Mouse (Mus musculus) hindbrain, embryonic 12.5 days (tissue): ENCODE results near the gene Gdpgp1. TPM values are rescaled to one million over a fixed set of nuclear protein-coding genes. Genes with fewer than 3 reads are reported as not detected.

Experiments used
- ATAC-seq: fragments of 200-750 bp; cut with Nextera tagmentation; 2 replicates; pipeline ENCODE4 v1.8.0; 2017; ENCODE audit warnings: moderate TSS enrichment; ENCODE audit not compliant: low FRiP score
- H3K27ac ChIP-seq: fragments of 300-500 bp; sonication (generic); 2 replicates; pipeline ENCODE4 v1.5.1; 2016; ENCODE audit warnings: mild to moderate bottlenecking
- H3K27me3 ChIP-seq: fragments of 300-500 bp; sonication (generic); 2 replicates; pipeline ENCODE4 v1.6.1; 2016; ENCODE audit warnings: mild to moderate bottlenecking
- H3K36me3 ChIP-seq: fragments of 300-500 bp; sonication (generic); 2 replicates; pipeline ENCODE4 v1.6.1; 2016; ENCODE audit warnings: mild to moderate bottlenecking
- H3K4me1 ChIP-seq: fragments of 300-500 bp; sonication (generic); 2 replicates; pipeline ENCODE4 v1.6.1; 2016
- H3K4me2 ChIP-seq: fragments of 300-500 bp; sonication (generic); replicated peaks from 2 replicates; pipeline ENCODE4 v1.6.1; 2016; ENCODE audit warnings: mild to moderate bottlenecking
- H3K4me3 ChIP-seq: fragments of 300-500 bp; sonication (generic); 2 replicates; pipeline ENCODE4 v1.5.1; 2016; ENCODE audit warnings: mild to moderate bottlenecking
- H3K9ac ChIP-seq: fragments of 300-500 bp; sonication (generic); 2 replicates; pipeline ENCODE4 v1.6.1; 2016; ENCODE audit warnings: mild to moderate bottlenecking, moderate library complexity
- H3K9me3 ChIP-seq: fragments of 300-500 bp; sonication (generic); replicated peaks from 2 replicates; pipeline ENCODE4 v1.6.1; 2016; ENCODE audit warnings: mild to moderate bottlenecking
- WGBS: fragments of 180-500 bp; shearing (Covaris S2); methylation state at CpG from one replicate; pipeline ENCODE4 v1.1.7; 2016; 5-methylcytosine and 5-hydroxymethylcytosine counted together
- polyA plus RNA-seq: library from polyadenylated mRNA; unstranded; fragments of >200 nt; fragmentation: Nextera tagmentation; extraction: Ambion mirVana; gene quantifications from 2 replicates; pipeline ENCODE4 v1.2.1, GENCODE M21; 2016

The Gdpgp1 gene
- polyA plus RNA-seq, 1 experiment from 2014 or later: 4.6 TPM

- no peak overlapping the region for H3K4me2 ChIP-seq
- H3K36me3 ChIP-seq: peaks cover 42% of the 10 kb centered on the region
- ATAC-seq: no peak
- peaks cover 21% of the 10 kb centered on the region for H3K4me1 ChIP-seq
- H3K4me3 ChIP-seq: no peak overlapping the region
- WGBS: 75% methylated on average over 1 of the region's 1 CpGs
- H3K9ac ChIP-seq: no peak overlapping the region
- no peak overlapping the region for H3K27ac ChIP-seq
- no peaks in the 10 kb centered on the region for H3K9me3 ChIP-seq
- no peaks in the 10 kb centered on the region for H3K27me3 ChIP-seq
Measured at GRCm38 (mm10) chr7:80267764-80268163, 35.1 kb downstream of the Gdpgp1 start.

DNA sequence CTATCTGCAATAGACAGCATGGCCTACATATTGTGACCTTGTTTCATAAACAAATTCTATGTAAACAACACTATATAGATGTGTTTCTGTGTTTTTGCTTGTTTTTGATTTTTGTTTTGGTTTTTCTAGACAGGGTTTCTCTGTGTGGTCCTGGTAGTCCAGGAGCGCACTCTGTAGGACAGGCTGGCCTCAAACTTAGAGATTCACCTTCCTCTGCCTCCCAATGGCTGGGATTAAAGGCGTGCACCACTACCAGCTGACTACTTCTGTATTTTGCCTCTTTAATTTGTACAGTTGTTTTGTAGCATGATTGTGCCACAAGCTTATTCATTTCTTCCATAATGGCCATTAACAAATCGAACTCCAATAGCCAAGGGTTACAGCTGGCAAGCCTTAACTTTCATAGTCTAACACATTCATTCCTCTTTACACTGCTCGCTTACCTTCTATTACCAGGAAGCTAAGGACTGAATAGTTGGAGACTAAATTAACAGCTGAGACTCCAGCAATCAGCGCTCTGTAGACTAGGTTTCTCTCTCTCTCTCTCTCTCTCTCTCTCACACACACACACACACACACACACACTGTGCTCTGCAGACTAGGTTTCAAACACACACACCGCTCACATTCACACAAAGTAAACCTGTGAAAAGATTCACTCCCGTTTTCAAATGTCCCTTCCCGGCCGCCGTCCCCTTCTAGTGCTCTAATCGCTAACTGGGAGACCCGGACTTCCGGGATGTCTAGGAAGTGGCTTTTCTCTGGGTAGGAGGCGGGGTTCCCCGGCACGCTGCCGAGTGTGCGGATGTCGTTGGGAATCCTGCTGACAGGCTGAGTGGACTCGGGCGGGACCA is 36.5 kb downstream of the Gdpgp1 start, which contains the start of gene Vps33b:
Gene Vps33b (plus strand): TSS at position 753 of the 854 bp plus-strand sequence.
- Histone ChIP-seq H3K9me3 (peaks cover 7% of the 10 kb centered on the region; the same call in 1 of the 2 replicates), H3K4me2 (peak within 1 kb of the TSS; percentile 96), H3K9ac (peak within 1 kb of the TSS; percentile 84), H3K27ac (peak within 1 kb of the TSS; percentile 75), H3K4me1 (peaks cover 21% of the 10 kb centered on the region), H3K27me3 (no peaks in the 10 kb centered on the region), H3K4me3 (peak within 1 kb of the TSS; percentile 86), H3K36me3 (peaks cover 52% of the 10 kb centered on the region)
- peak; percentile 89 for ATAC-seq
- 4% methylated on average over 21 of the region's 21 CpGs for WGBS

- Histone ChIP-seq H3K27me3 (no peaks in the 10 kb centered on the region), H3K9ac (peak overlapping the region; percentile 84), H3K27ac (peak overlapping the region; percentile 75), H3K4me1 (peaks cover 21% of the 10 kb centered on the region), H3K9me3 (peaks cover 13% of the 10 kb centered on the region), H3K36me3 (peaks cover 52% of the 10 kb centered on the region), H3K4me2 (peak overlapping the region; percentile 96), H3K4me3 (peak overlapping the region; percentile 86)
- peak; percentile 72 for ATAC-seq
- 1% methylated on average over 23 of the region's 23 CpGs for WGBS
Measured at GRCm38 (mm10) chr7:80269751-80270255, 37.1 kb downstream of the Gdpgp1 start.

- no peak for ATAC-seq
- 90% methylated on average over 2 of the region's 2 CpGs for WGBS
- Histone ChIP-seq H3K9me3 (peaks cover 19% of the 10 kb centered on the region), H3K36me3 (peaks cover 63% of the 10 kb centered on the region), H3K4me2 (no peak overlapping the region), H3K4me1 (peaks cover 20% of the 10 kb centered on the region), H3K9ac (no peak overlapping the region), H3K4me3 (no peak overlapping the region), H3K27me3 (no peaks in the 10 kb centered on the region), H3K27ac (no peak overlapping the region)
Measured at GRCm38 (mm10) chr7:80273456-80273855, 40.8 kb downstream of the Gdpgp1 start.

DNA sequence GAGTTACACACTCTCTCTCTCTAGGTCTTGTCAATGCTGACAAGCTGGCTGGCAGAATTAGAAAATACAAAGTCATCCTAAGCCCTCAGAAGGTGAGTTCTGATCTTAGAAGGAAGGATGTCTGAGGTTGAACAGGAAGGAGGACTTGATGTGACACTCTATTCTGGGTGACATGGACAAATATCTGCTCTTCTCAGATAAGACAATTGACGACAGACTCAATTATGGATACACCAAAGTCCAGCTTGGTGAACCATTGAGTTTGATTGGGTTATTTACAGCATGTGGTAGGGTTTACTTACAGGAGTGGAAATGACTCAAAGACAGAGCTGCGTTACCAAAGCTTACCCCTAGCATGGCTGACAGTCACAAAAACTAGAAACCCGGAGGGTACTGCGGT is 43.7 kb downstream of the Gdpgp1 start:
- Histone ChIP-seq H3K27ac (no peak overlapping the region), H3K9me3 (peaks cover 19% of the 10 kb centered on the region), H3K27me3 (no peaks in the 10 kb centered on the region), H3K4me1 (no peaks in the 10 kb centered on the region), H3K36me3 (peaks cover 77% of the 10 kb centered on the region), H3K9ac (no peak overlapping the region), H3K4me3 (no peak overlapping the region), H3K4me2 (no peak overlapping the region)
- WGBS: 98% methylated on average over 4 of the region's 4 CpGs
- ATAC-seq: no peak

- Histone ChIP-seq H3K4me2 (no peak overlapping the region), H3K36me3 (peaks cover 75% of the 10 kb centered on the region), H3K27ac (no peak overlapping the region), H3K27me3 (no peaks in the 10 kb centered on the region), H3K4me1 (no peaks in the 10 kb centered on the region), H3K9ac (no peak overlapping the region), H3K9me3 (peaks cover 3% of the 10 kb centered on the region), H3K4me3 (no peak overlapping the region)
- 84% methylated on average over 10 of the region's 10 CpGs for WGBS
- ATAC-seq: no peak
Measured at GRCm38 (mm10) chr7:80280032-80280431, 47.4 kb downstream of the Gdpgp1 start.

- Histone ChIP-seq H3K27me3 (no peaks in the 10 kb centered on the region), H3K36me3 (peaks cover 77% of the 10 kb centered on the region)
- no peak for ATAC-seq
Measured at GRCm38 (mm10) chr7:80280998-80281397, 48.3 kb downstream of the Gdpgp1 start.

DNA sequence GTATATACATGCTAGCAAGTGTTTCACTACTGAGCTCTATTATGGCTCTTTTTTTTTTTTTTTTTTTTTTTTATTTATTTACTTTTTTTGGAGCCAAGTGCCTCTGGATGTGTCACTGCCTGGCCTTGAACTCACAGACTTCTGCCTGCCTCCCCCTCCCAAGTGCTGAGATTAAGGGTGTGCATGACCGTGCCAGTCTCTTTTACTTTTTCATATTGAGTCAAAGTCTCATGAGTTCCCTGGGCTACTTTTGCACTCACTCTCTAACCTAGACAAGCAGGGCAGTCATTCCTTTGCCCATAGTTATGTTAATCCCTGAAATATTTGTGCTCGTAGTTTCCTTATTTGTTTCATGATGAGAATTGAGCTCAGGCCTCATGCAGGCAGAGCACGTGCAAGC is 49.0 kb downstream of the Gdpgp1 start:
- Histone ChIP-seq H3K9ac (no peak overlapping the region), H3K36me3 (peaks cover 77% of the 10 kb centered on the region), H3K27me3 (no peaks in the 10 kb centered on the region), H3K4me2 (no peak overlapping the region), H3K4me1 (no peaks in the 10 kb centered on the region), H3K4me3 (no peak overlapping the region), H3K9me3 (no peaks in the 10 kb centered on the region), H3K27ac (no peak overlapping the region)
- 96% methylated on average over 3 of the region's 3 CpGs for WGBS
- ATAC-seq: no peak

More at GRCm38 (mm10) chr7:80280998-80281397, 48.3 kb downstream of the Gdpgp1 start:
- Histone ChIP-seq H3K4me3 (no peak overlapping the region), H3K9me3 (no peaks in the 10 kb centered on the region), H3K27ac (no peak overlapping the region), H3K9ac (no peak overlapping the region), H3K4me2 (no peak overlapping the region), H3K4me1 (no peaks in the 10 kb centered on the region)
- 87% methylated on average over 2 of the region's 2 CpGs for WGBS

- Histone ChIP-seq H3K27ac (no peak overlapping the region), H3K27me3 (no peaks in the 10 kb centered on the region), H3K9me3 (no peaks in the 10 kb centered on the region), H3K4me3 (no peak overlapping the region), H3K4me2 (no peak overlapping the region), H3K4me1 (no peaks in the 10 kb centered on the region), H3K36me3 (peaks cover 76% of the 10 kb centered on the region), H3K9ac (no peak overlapping the region)
- ATAC-seq: no peak
- WGBS: 93% methylated on average over 3 of the region's 3 CpGs
Measured at GRCm38 (mm10) chr7:80283226-80283918, 50.7 kb downstream of the Gdpgp1 start.

DNA sequence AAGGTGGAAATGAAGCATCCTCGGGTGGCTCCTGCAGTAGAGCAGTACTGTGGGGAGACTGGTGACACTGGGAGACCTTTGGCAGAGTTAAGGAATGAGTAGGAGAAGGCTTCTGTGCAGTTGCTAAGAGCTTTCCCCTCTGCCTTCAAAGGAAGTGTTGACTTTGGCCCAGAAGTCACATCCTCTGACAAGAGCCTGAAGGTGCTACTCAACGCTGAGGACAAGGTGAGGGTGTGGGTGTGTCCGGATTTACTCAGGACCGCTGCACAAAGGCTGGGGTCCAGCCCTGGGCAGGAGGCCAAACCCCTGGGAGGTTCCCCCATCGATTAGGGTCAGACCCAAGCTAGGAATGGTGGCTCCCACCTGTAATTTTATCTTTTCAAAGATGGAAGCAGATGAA is 51.7 kb downstream of the Gdpgp1 start:
- peaks cover 68% of the 10 kb centered on the region for H3K36me3 ChIP-seq
- H3K4me1 ChIP-seq: no peaks in the 10 kb centered on the region
- no peak overlapping the region for H3K27ac ChIP-seq
- WGBS: 90% methylated on average over 5 of the region's 5 CpGs
- no peaks in the 10 kb centered on the region for H3K27me3 ChIP-seq
- no peak for ATAC-seq
- no peaks in the 10 kb centered on the region for H3K9me3 ChIP-seq
- no peak overlapping the region for H3K4me3 ChIP-seq
- no peak overlapping the region for H3K9ac ChIP-seq
- no peak overlapping the region for H3K4me2 ChIP-seq

- Histone ChIP-seq H3K4me3 (no peak overlapping the region), H3K9me3 (no peaks in the 10 kb centered on the region), H3K36me3 (peaks cover 73% of the 10 kb centered on the region), H3K27ac (no peak overlapping the region), H3K27me3 (no peaks in the 10 kb centered on the region), H3K4me2 (no peak overlapping the region), H3K4me1 (no peaks in the 10 kb centered on the region), H3K9ac (no peak overlapping the region)
- ATAC-seq: no peak
- 95% methylated on average over 6 of the region's 6 CpGs for WGBS
Measured at GRCm38 (mm10) chr7:80285725-80286124, 53.1 kb downstream of the Gdpgp1 start.

- Histone ChIP-seq H3K4me2 (no peak overlapping the region), H3K27me3 (no peaks in the 10 kb centered on the region), H3K9me3 (no peaks in the 10 kb centered on the region), H3K4me1 (no peaks in the 10 kb centered on the region), H3K27ac (no peak overlapping the region), H3K36me3 (peaks cover 73% of the 10 kb centered on the region), H3K9ac (no peak overlapping the region), H3K4me3 (no peak overlapping the region)
- WGBS: 78% methylated on average over 10 of the region's 10 CpGs
- ATAC-seq: no peak
Measured at GRCm38 (mm10) chr7:80287736-80288135, 55.1 kb downstream of the Gdpgp1 start.
